Mouse (Mus musculus) G1E (cell line): ENCODE measurements around the gene Rfc2.

Source experiments
- CTCF ChIP-seq: IDR thresholded peaks from 2 replicates; pipeline ENCODE4 v1.5.1; 2012; ENCODE audit warnings: low read depth, low read length, inconsistent platforms, mixed read lengths
- GATA1 ChIP-seq: IDR thresholded peaks from 2 replicates; pipeline ENCODE4 v1.6.1; 2012; ENCODE audit warnings: borderline replicate concordance, low read length, inconsistent platforms, mixed read lengths
- POLR2AphosphoS5 ChIP-seq: IDR thresholded peaks from 2 replicates; pipeline ENCODE4 v1.6.1; 2012; ENCODE audit warnings: low read depth, low read length, inconsistent platforms; ENCODE audit not compliant: insufficient replicate concordance
- TAL1 ChIP-seq: conservative IDR thresholded peaks from 2 replicates; pipeline ENCODE4 v1.6.1; 2012; ENCODE audit warnings: low read depth, low read length, inconsistent platforms, mixed read lengths

GRCm38 (mm10) chr5:134539891-134540290 lies 41.3 kb upstream of the Rfc2 start:
- no peak for TF ChIP-seq CTCF
- no peak for TF ChIP-seq GATA1
- TF ChIP-seq TAL1, result no peak
- no peak for TF ChIP-seq POLR2AphosphoS5
